Mouse (Mus musculus): ENCODE results near the gene 9430097D07Rik.
A peak's percentile ranks its signal among the peaks of the same experiment; 100 is the strongest.

DNA sequence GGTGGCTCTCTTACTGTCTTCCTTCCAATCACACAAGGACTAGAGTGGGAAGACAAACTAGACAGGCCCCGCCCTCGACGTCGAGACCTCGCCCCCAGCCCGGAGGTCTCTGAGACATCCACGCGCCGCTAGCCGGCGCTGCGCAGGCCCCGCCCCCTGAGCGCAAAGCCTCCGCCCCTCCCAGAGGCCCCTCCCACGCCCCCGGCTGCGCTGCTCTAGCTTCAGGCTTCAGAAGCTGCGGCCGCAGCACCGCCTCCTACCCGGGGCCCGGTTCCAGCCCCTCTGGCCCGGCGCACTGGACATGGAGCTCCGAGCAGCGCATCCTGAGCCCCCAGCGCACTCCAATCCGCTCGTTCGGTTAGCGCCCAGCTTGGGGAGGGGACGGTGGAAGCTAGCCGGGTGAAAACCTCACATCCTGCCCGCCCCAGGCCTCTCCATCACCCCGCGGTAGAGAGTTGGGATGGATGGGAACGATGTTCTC, 11.4 kb upstream of the 9430097D07Rik start, which contains the start of gene St6galnac4:
- TF ChIP-seq CTCF (IDR thresholded peaks at IDR 0.05; ENCODE audit: insufficient read depth, low read depth, low read length) (no peak), POLR2A (IDR thresholded peaks at IDR 0.05; ENCODE audit: insufficient read depth, low read depth, low read length) (peak; percentile 63)

Measured in olfactory bulb, adult 2 months (tissue).